Mouse (Mus musculus): ENCODE measurements around the gene Clcf1.

- no peak for TF ChIP-seq GATA1 (IDR thresholded peaks at IDR 0.05; ENCODE audit: low read length)
- no peak for TF ChIP-seq TAL1 (IDR thresholded peaks at IDR 0.05; ENCODE audit: low read length)
These were observed 873 bp downstream of the Clcf1 start for GRCm38 (mm10) chr19:4214771-4215450.
